Mouse (Mus musculus) embryonic facial prominence, embryonic 11.5 days (tissue): ENCODE results near the gene Mto1. TPM values are rescaled to one million over a fixed set of nuclear protein-coding genes. Genes with fewer than 3 reads are reported as not detected.
A peak's percentile ranks its signal among the peaks of the same experiment; 100 is the strongest.
"Not testable (repeated sequence)": the region's sequence is repeated elsewhere in the genome, so short reads cannot be mapped to it uniquely, and the experiment has no call there.

Experiments used
- ATAC-seq: fragments of 200-750 bp; cut with Nextera tagmentation; replicated peaks from 2 replicates; pipeline ENCODE4 v1.8.0; 2017; ENCODE audit warnings: low read depth; ENCODE audit not compliant: insufficient number of reproducible peaks, low FRiP score, low TSS enrichment
- DNase-seq: peaks from one replicate; pipeline ENCODE4 v3.0.0-alpha.2; 2015; ENCODE audit warnings: low spot score
- H3K27ac ChIP-seq: fragments of 300-500 bp; sonication (generic); replicated peaks from 2 replicates; pipeline ENCODE4 v1.5.1; 2014; ENCODE audit warnings: mild to moderate bottlenecking, low read depth, low read length, control low read depth
- H3K27me3 ChIP-seq: fragments of 300-500 bp; sonication (generic); 2 replicates; pipeline ENCODE4 v1.6.1; 2014; ENCODE audit warnings: mild to moderate bottlenecking, low read length, moderate library complexity, mixed read lengths; ENCODE audit not compliant: control insufficient read depth, insufficient read depth
- H3K36me3 ChIP-seq: fragments of 300-500 bp; sonication (generic); replicated peaks from 2 replicates; pipeline ENCODE4 v1.6.1; 2014; ENCODE audit warnings: low read depth, mild to moderate bottlenecking, low read length, moderate library complexity, mixed read lengths; ENCODE audit not compliant: control insufficient read depth, insufficient read depth
- H3K4me1 ChIP-seq: fragments of 300-500 bp; sonication (generic); 2 replicates; pipeline ENCODE4 v1.6.1; 2014; ENCODE audit warnings: low read length, mixed read lengths; ENCODE audit not compliant: control insufficient read depth, insufficient read depth
- H3K4me2 ChIP-seq: fragments of 300-500 bp; sonication (generic); 2 replicates; pipeline ENCODE4 v1.6.1; 2014; ENCODE audit warnings: low read depth, mild to moderate bottlenecking, control low read depth, low read length, moderate library complexity
- H3K4me3 ChIP-seq: fragments of 300-500 bp; sonication (generic); 2 replicates; pipeline ENCODE4 v1.5.1; 2014; ENCODE audit warnings: low read depth, low read length, control low read depth
- H3K9ac ChIP-seq: fragments of 300-500 bp; sonication (generic); replicated peaks from 2 replicates; pipeline ENCODE4 v1.6.1; 2014; ENCODE audit warnings: mild to moderate bottlenecking, control low read depth, low read length
- H3K9me3 ChIP-seq: fragments of 300-500 bp; sonication (generic); replicated peaks from 2 replicates; pipeline ENCODE4 v1.6.1; 2016; ENCODE audit warnings: mild to moderate bottlenecking, low read length, inconsistent platforms, mixed read lengths; ENCODE audit not compliant: control insufficient read depth
- WGBS: fragments of 180-500 bp; shearing (Covaris S2); extraction: QIAGEN DNeasy Blood & Tissue Kit; methylation state at CpG from one replicate; pipeline ENCODE4 v1.1.7; 2014; 5-methylcytosine and 5-hydroxymethylcytosine counted together
- polyA plus RNA-seq: library from polyadenylated mRNA; unstranded; fragments of >200 nt; fragmentation: Nextera tagmentation; extraction: Ambion mirVana; gene quantifications from 2 replicates; pipeline ENCODE4 v1.2.1, GENCODE M21; 2014

The Mto1 gene
- polyA plus RNA-seq, 1 experiment from 2014 or later: 24.7 TPM

DNA sequence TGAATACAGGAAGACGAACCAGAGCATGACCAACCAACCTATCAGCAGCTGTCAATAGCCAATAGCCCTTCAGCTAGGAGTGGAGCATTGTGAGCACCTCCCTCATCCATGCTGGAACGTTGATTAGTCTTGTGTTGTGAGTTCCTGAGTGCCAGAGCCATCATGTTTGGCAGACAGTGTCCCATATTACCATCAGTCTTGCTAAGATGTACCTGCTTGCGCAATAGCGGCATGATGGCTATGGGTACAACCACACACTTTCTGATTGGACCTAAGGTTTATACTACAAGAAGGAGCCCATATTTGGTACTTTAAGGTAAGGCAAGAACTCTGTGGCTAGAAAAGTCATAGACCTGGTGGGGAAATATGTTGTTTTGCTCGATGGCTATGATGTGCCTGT lies 63.7 kb downstream of the Mto1 start:
- no peaks in the 10 kb centered on the region for H3K36me3 ChIP-seq
- no peaks in the 10 kb centered on the region for H3K9me3 ChIP-seq
- H3K9ac ChIP-seq: no peak overlapping the region
- DNase-seq: no peak
- 92% methylated on average over 5 of the region's 5 CpGs for WGBS
- no peak for ATAC-seq
- no peak overlapping the region for H3K27ac ChIP-seq
- H3K4me3 ChIP-seq: no peak overlapping the region
- H3K27me3 ChIP-seq: no peaks in the 10 kb centered on the region
- no peaks in the 10 kb centered on the region for H3K4me1 ChIP-seq
- H3K4me2 ChIP-seq: no peak overlapping the region

DNA sequence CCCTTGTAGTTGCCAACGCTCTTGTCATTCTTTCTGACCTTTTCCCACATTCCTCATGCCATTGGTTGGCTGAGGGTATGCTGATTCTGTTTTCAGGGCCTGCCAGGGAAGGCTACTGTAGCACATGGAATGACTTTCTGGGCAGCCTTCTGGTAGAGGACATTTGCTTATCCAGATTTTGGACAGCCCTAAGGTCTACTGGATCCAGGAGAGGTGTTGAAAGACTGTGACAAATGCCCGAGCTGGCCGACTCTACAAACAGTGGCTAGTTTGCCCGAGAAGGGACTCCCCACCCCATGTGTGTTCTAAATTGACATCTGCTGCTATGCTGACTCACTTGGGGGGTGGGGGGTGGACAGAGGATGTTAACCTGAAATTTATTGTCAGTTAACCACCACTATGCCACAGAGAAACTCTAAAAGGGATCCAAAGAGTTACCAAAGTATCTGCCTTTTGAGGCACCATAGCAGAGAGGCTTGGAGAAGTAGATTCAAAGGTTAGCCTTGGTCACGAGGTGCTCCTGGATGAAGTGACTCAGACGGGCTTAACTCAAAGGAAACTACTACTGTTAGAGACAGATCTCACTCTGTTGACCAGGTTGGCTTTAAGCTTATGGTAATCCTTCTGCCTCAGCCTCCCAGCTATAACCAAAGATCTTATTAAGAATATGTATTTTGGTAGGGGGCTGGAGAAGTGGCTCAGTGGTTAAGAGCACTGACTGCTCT lies 65.9 kb downstream of the Mto1 start:
- Histone ChIP-seq H3K4me3 (no peak overlapping the region), H3K4me2 (no peak overlapping the region), H3K36me3 (no peaks in the 10 kb centered on the region), H3K9ac (no peak overlapping the region), H3K9me3 (no peaks in the 10 kb centered on the region), H3K27ac (no peak overlapping the region), H3K27me3 (no peaks in the 10 kb centered on the region), H3K4me1 (no peaks in the 10 kb centered on the region)
- 78% methylated on average over 6 of the region's 6 CpGs for WGBS
- DNase-seq (no peak), ATAC-seq (no peak)

- Histone ChIP-seq H3K36me3 (no peaks in the 10 kb centered on the region), H3K27ac (no peak overlapping the region), H3K4me3 (no peak overlapping the region), H3K4me1 (no peaks in the 10 kb centered on the region), H3K4me2 (no peak overlapping the region), H3K9me3 (no peaks in the 10 kb centered on the region), H3K9ac (no peak overlapping the region), H3K27me3 (no peaks in the 10 kb centered on the region)
- 87% methylated on average over 4 of the region's 4 CpGs for WGBS
- ATAC-seq (no peak), DNase-seq (no peak)
Measured at GRCm38 (mm10) chr9:78514681-78515080, 66.7 kb downstream of the Mto1 start.

DNA sequence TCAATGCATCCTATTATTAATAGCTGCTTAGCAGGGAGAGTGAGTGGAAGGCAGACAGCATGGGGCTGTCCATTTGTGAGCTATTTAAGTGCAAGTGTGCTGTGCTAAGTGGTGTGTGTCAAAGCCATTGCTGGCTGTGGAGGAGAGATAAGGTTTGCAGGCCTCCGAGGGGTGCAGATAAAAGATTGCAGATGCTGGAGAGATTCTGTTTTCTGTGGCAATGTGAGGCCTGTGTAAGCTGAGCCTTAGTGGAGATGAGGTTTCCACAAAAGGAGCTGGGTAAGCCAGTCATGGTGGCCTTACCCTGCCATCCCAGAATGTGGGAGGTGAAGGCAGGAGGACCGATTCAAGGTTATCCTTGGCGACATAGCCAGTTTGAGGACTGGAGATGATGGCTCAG lies 68.1 kb downstream of the Mto1 start:
- Histone ChIP-seq H3K27ac (no peak overlapping the region), H3K9me3 (no peaks in the 10 kb centered on the region), H3K4me2 (no peak overlapping the region), H3K27me3 (no peaks in the 10 kb centered on the region), H3K4me3 (no peak overlapping the region), H3K36me3 (no peaks in the 10 kb centered on the region), H3K4me1 (no peaks in the 10 kb centered on the region), H3K9ac (no peak overlapping the region)
- WGBS: 72% methylated on average over 3 of the region's 3 CpGs
- ATAC-seq (no peak), DNase-seq (no peak)

- not testable (repeated sequence) for H3K4me2 ChIP-seq, DNase-seq, H3K9me3 ChIP-seq, H3K4me1 ChIP-seq, ATAC-seq, H3K36me3 ChIP-seq, H3K9ac ChIP-seq, H3K27me3 ChIP-seq, H3K4me3 ChIP-seq, H3K27ac ChIP-seq
- WGBS: 71% methylated on average over 3 of the region's 3 CpGs
Measured at GRCm38 (mm10) chr9:78517237-78517636, 69.2 kb downstream of the Mto1 start.

DNA sequence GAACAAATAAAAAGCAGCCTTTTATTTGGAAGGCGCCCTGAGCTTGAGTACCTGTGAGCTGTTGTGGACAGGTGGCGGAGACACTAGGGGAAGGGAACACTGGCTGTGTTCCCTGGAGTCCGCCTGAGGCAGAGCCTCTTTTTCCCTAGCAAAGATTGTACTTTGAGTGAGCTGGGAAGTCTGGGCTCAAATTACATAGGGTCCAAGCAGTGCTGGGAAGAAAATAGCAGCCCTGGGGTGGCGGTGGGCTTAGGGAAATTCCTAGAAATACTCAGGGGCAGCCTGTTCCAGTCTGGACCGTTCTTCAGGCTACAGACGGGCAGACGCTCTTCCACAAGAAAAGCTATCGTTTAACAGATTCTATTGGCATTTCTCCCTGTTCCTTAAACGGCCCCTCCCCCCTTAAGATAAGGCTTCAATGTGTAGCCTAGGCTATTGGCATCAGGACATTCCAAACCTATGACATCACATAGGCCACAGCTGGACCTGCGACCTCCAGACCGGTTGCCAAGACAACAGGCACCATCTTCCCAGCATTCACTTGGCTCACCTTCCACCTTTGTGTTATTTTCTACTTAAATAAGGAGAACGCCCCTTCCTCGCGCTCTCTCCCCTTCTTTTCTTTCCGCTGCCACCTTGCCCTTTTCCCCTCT lies 72.2 kb downstream of the Mto1 start:
- peak overlapping the region; percentile 65 for H3K9ac ChIP-seq
- ATAC-seq (peak; percentile 88), DNase-seq (peak; percentile 95)
- WGBS: 2% methylated on average over 15 of the region's 15 CpGs
- peak overlapping the region; percentile 71 for H3K4me2 ChIP-seq
- peak overlapping the region; percentile 68 for H3K27ac ChIP-seq
- H3K36me3 ChIP-seq: no peaks in the 10 kb centered on the region
- no peaks in the 10 kb centered on the region for H3K27me3 ChIP-seq
- H3K4me3 ChIP-seq: peak overlapping the region; percentile 32
- H3K9me3 ChIP-seq: no peaks in the 10 kb centered on the region
- no peaks in the 10 kb centered on the region for H3K4me1 ChIP-seq

DNA sequence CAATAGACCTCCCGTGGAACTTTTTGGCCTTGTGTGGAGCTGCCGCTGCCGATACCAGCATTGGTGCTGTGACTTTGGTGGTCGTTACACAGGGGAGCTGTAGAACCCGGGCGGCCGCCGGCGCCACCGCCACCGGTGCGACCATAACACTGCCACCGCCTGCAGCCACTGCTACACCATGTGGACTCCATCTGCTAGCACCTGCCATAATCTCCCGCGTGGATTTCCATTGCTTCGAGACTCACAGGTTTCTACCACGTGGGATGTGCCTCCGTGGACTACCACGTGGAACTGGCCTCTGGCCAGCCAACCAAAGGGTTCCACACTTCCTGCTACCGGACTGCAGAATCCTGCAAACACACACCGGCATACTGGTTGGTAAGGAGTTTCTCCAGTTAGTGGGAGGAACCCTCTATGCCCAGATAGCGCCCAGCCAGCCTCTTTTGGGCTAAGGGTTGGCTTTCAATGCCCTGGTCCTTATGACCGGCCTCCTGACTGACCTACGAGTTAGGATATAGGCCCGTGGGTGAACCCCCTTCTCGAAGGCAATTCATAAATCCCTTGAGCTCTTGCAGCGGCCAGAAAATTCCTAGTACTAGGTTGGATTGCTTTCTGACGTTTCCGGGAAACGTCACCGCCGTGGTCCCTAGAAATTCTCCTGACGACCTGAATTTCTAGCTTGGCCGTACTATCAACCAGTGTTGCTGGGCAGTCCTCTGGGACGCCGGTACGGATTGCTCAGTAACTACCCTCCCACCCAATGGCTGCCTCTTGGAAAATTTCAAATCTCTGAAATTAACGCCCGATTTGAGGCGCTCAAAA lies 73.0 kb downstream of the Mto1 start:
- H3K9ac ChIP-seq: peak overlapping the region; percentile 65
- DNase-seq (peak; percentile 52), ATAC-seq (peak; percentile 61)
- no peaks in the 10 kb centered on the region for H3K27me3 ChIP-seq
- 2% methylated on average over 40 of the region's 40 CpGs for WGBS
- H3K4me1 ChIP-seq: no peaks in the 10 kb centered on the region
- no peaks in the 10 kb centered on the region for H3K9me3 ChIP-seq
- H3K27ac ChIP-seq: no peak overlapping the region; the same call in 1 of the 2 replicates
- no peaks in the 10 kb centered on the region for H3K36me3 ChIP-seq
- H3K4me2 ChIP-seq: peak overlapping the region; percentile 71
- H3K4me3 ChIP-seq: peak overlapping the region; percentile 32
